Mouse (Mus musculus): Measurements from ENCODE around the gene Atp8b4.

GRCm38 (mm10) chr2:126287942-126288341, 212.5 kb downstream of the Atp8b4 start:
- no peak for TF ChIP-seq CTCF (IDR thresholded peaks at IDR 0.05; ENCODE audit: extremely low read depth, insufficient read depth, insufficient read length, insufficient replicate concordance)
- TF ChIP-seq POLR2A (IDR thresholded peaks at IDR 0.05; ENCODE audit: low read depth, low read length), result no peak

Data from spleen, adult 2 months (tissue).